Mouse (Mus musculus): Measurements from ENCODE around the gene Smg9. TPM values are rescaled to one million over a fixed set of nuclear protein-coding genes. Genes with fewer than 3 reads are reported as not detected.

The Smg9 gene
- total RNA-seq, 2 experiments from 2014 or later: 6.6 to 8.4 TPM

GRCm38 (mm10) chr7:24445266-24445926 is 46.0 kb downstream of the Smg9 start:
- DNase-seq: peak in 1 of 2 experiments; percentile 48

- no peak for DNase-seq
Measured at GRCm38 (mm10) chr7:24446697-24447340, 47.4 kb downstream of the Smg9 start.

GRCm38 (mm10) chr7:24448782-24449517 is 49.5 kb downstream of the Smg9 start:
- DNase-seq: peak in 1 of 2 experiments; percentile 30

- DNase-seq: no peak
Measured at GRCm38 (mm10) chr7:24450585-24451017, 51.2 kb downstream of the Smg9 start.

- DNase-seq: no peak
Measured at GRCm38 (mm10) chr7:24451855-24452311, 52.5 kb downstream of the Smg9 start, which contains the start of gene Irgc1. TSS of gene Irgc1 (minus strand) at chr7:24452297.

GRCm38 (mm10) chr7:24454199-24454598 is 54.8 kb downstream of the Smg9 start:
- no peak for DNase-seq

GRCm38 (mm10) chr7:24455726-24456125 is 56.3 kb downstream of the Smg9 start:
- DNase-seq: peak; percentile 48 to 79

GRCm38 (mm10) chr7:24457726-24458370 is 58.4 kb downstream of the Smg9 start:
- peak; percentile 14 to 39 for DNase-seq

- no peak for DNase-seq
Measured at GRCm38 (mm10) chr7:24459440-24459839, 60.0 kb downstream of the Smg9 start.

- DNase-seq: peak; percentile 49 to 70
Measured at GRCm38 (mm10) chr7:24459843-24460242, 60.4 kb downstream of the Smg9 start.

GRCm38 (mm10) chr7:24461376-24462051 is 62.1 kb downstream of the Smg9 start:
- peak; percentile 37 to 61 for DNase-seq

- peak; percentile 64 to 78 for DNase-seq
Measured at GRCm38 (mm10) chr7:24462388-24463319, 63.2 kb downstream of the Smg9 start, which contains the start of gene Plaur. TSS of gene Plaur (plus strand) at chr7:24462484.

- no peak for DNase-seq
Measured at GRCm38 (mm10) chr7:24466835-24467234, 67.4 kb downstream of the Smg9 start.

- DNase-seq: no peak
Measured at GRCm38 (mm10) chr7:24467886-24468285, 68.5 kb downstream of the Smg9 start.

GRCm38 (mm10) chr7:24469126-24469525 is 69.7 kb downstream of the Smg9 start:
- no peak for DNase-seq

GRCm38 (mm10) chr7:24470356-24470755 is 70.9 kb downstream of the Smg9 start:
- peak in 1 of 2 experiments; percentile 43 for DNase-seq
